Mouse (Mus musculus): ENCODE measurements around the gene Skap1.

DNA sequence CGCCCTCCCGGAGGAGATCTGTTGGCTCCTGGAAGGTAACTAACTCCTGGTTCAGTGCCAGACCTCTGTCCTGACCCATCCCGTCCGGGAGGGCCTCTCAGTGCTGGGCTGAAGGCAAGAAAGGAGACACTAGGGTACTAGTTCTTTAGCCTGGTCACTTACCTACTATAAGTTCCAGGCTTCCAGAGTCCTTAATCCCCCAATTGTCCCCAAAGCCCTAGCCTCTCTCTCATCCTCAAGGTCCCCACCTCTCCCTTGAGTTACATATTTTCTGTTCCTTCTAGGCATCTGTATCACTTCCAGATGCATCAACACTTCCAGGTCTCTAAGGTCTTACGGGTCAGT lies 295 bp downstream of the Skap1 start:
- TF ChIP-seq CTCF (IDR thresholded peaks at IDR 0.05; ENCODE audit: borderline replicate concordance, insufficient read depth, low read depth, low read length), result no peak
- TF ChIP-seq POLR2A (IDR thresholded peaks at IDR 0.05; ENCODE audit: borderline replicate concordance, insufficient read depth, low read length), result no peak
